Mouse (Mus musculus): ENCODE measurements around the gene Gtf3a. TPM values are rescaled to one million over a fixed set of nuclear protein-coding genes. Genes with fewer than 3 reads are reported as not detected.

Gene Gtf3a
- total RNA-seq (2021) (10 to 100 TPM; 18.4 to 19.2 TPM), polyA plus RNA-seq (2012; rRNA removed) (19.2 and 23.0 TPM in 2 replicates)
- long read RNA-seq, transcript Gtf3a-204 (9 exons, 1,298 nt), result major isoform, 15 of 17 reads
- long read RNA-seq, partial matches to known transcripts, result 0 of 17 reads
- long read RNA-seq, other reads (novel, unspliced or antisense), result 1 of 17 reads

- Histone ChIP-seq H3K9ac (ENCODE audit: low read depth, low read length) (peak within 1 kb of the TSS; percentile 95), H3K4me3 (peak within 1 kb of the TSS; percentile 69), H3K36me3 (ENCODE audit: control insufficient read depth, insufficient read depth, low read length) (no peaks in the 10 kb centered on the region), H3K27ac (peak within 1 kb of the TSS; percentile 84), H3K79me2 (replicated peaks; ENCODE audit: control insufficient read depth, insufficient read depth, low read length) (peaks cover 2% of the 10 kb centered on the region), H3K4me1 (ENCODE audit: control insufficient read depth, insufficient read depth, low read length) (peaks cover 4% of the 10 kb centered on the region), H3K27me3 (ENCODE audit: control insufficient read depth, insufficient read depth, low read length) (no peaks in the 10 kb centered on the region)
- TF ChIP-seq POLR2A (IDR thresholded peaks at IDR 0.05; ENCODE audit: insufficient read depth, low read depth, low read length) (peak; percentile 96; the same call in 1 of the 2 replicates), CTCF (IDR thresholded peaks at IDR 0.05) (no peak)
- under 1% methylated on average over 58 of the region's 62 CpGs for WGBS
- intact Hi-C loops (cut with DNase I), result loop anchor here (1.0 kb wide), 1 partner anchor 15 kb away; the partner anchor contains the start of gene Mtif3
- DNase-seq, result peak; percentile 81 to 86
These were observed at the start of gene Gtf3a for GRCm38 (mm10) chr5:146948508-146949088. Gene Gtf3a, plus strand, starts transcription at chr5:146948657.

GRCm38 (mm10) chr5:146900331-146900730 is 48.1 kb upstream of the Gtf3a start:
- Histone ChIP-seq H3K79me2 (replicated peaks; ENCODE audit: control insufficient read depth, insufficient read depth, low read length) (no peaks in the 10 kb centered on the region), H3K36me3 (ENCODE audit: control insufficient read depth, insufficient read depth, low read length) (no peaks in the 10 kb centered on the region), H3K4me1 (ENCODE audit: control insufficient read depth, insufficient read depth, low read length) (no peaks in the 10 kb centered on the region), H3K27ac (no peak overlapping the region), H3K9ac (ENCODE audit: low read depth, low read length) (no peak overlapping the region), H3K27me3 (ENCODE audit: control insufficient read depth, insufficient read depth, low read length) (no peaks in the 10 kb centered on the region), H3K4me3 (no peak overlapping the region)
- 28% methylated on average over 7 of the region's 7 CpGs for WGBS
- DNase-seq, result peak; percentile 28 to 30
- intact Hi-C loops (cut with DNase I), result loop anchor here (5.0 kb wide), 1 partner anchor 68 kb away; the partner anchor contains the start of gene Rpl21
- no peak for TF ChIP-seq CTCF (IDR thresholded peaks at IDR 0.05)
- TF ChIP-seq EP300 (IDR thresholded peaks at IDR 0.05; ENCODE audit: insufficient read depth, low read depth, low read length), result no peak
- TF ChIP-seq POLR2A (IDR thresholded peaks at IDR 0.05; ENCODE audit: insufficient read depth, low read depth, low read length), result no peak

- H3K36me3 ChIP-seq (ENCODE audit: control insufficient read depth, insufficient read depth, low read length), result no peaks in the 10 kb centered on the region
- H3K27me3 ChIP-seq (ENCODE audit: control insufficient read depth, insufficient read depth, low read length), result no peaks in the 10 kb centered on the region
- 74% methylated on average over 2 of the region's 2 CpGs for WGBS
- TF ChIP-seq CTCF (IDR thresholded peaks at IDR 0.05) (no peak), POLR2A (IDR thresholded peaks at IDR 0.05; ENCODE audit: insufficient read depth, low read depth, low read length) (no peak), EP300 (IDR thresholded peaks at IDR 0.05; ENCODE audit: insufficient read depth, low read depth, low read length) (no peak)
- no peak for DNase-seq
- intact Hi-C loops (cut with DNase I), result loop anchor here (5.0 kb wide), 1 partner anchor 69 kb away; the partner anchor contains the start of gene Rpl21
- no peak overlapping the region for H3K27ac ChIP-seq
- H3K4me3 ChIP-seq, result no peak overlapping the region
- H3K9ac ChIP-seq (ENCODE audit: low read depth, low read length), result no peak overlapping the region
- no peaks in the 10 kb centered on the region for H3K79me2 ChIP-seq (replicated peaks; ENCODE audit: control insufficient read depth, insufficient read depth, low read length)
- H3K4me1 ChIP-seq (ENCODE audit: control insufficient read depth, insufficient read depth, low read length), result no peaks in the 10 kb centered on the region; the same call in 1 of the 2 replicates
These were observed 47.0 kb upstream of the Gtf3a start for GRCm38 (mm10) chr5:146901501-146901900.

GRCm38 (mm10) chr5:146904404-146904803 is 44.1 kb upstream of the Gtf3a start:
- H3K27ac ChIP-seq, result no peak overlapping the region
- H3K4me1 ChIP-seq (ENCODE audit: control insufficient read depth, insufficient read depth, low read length), result no peaks in the 10 kb centered on the region; the same call in none of the 2 replicates
- no peak overlapping the region for H3K4me3 ChIP-seq
- WGBS, result 21% methylated on average over 8 of the region's 8 CpGs
- H3K27me3 ChIP-seq (ENCODE audit: control insufficient read depth, insufficient read depth, low read length), result no peaks in the 10 kb centered on the region
- peak; percentile 67 to 77 for DNase-seq
- H3K36me3 ChIP-seq (ENCODE audit: control insufficient read depth, insufficient read depth, low read length), result no peaks in the 10 kb centered on the region
- no peaks in the 10 kb centered on the region for H3K79me2 ChIP-seq (replicated peaks; ENCODE audit: control insufficient read depth, insufficient read depth, low read length)
- H3K9ac ChIP-seq (ENCODE audit: low read depth, low read length), result no peak overlapping the region
- intact Hi-C loops (cut with DNase I), result loop anchor here (1.0 to 5.0 kb wide), 3 partner anchors 72 to 229 kb away; partner anchors contain the start of gene Rpl21
- peak; percentile 54; the same call in 1 of the 2 replicates for TF ChIP-seq EP300 (IDR thresholded peaks at IDR 0.05; ENCODE audit: insufficient read depth, low read depth, low read length)
- TF ChIP-seq CTCF (IDR thresholded peaks at IDR 0.05), result peak; percentile 88
- no peak for TF ChIP-seq POLR2A (IDR thresholded peaks at IDR 0.05; ENCODE audit: insufficient read depth, low read depth, low read length)

GRCm38 (mm10) chr5:146905486-146906172 is 42.8 kb upstream of the Gtf3a start:
- H3K79me2 ChIP-seq (replicated peaks; ENCODE audit: control insufficient read depth, insufficient read depth, low read length), result no peaks in the 10 kb centered on the region
- no peaks in the 10 kb centered on the region; the same call in none of the 2 replicates for H3K4me1 ChIP-seq (ENCODE audit: control insufficient read depth, insufficient read depth, low read length)
- WGBS, result 22% methylated on average over 14 of the region's 14 CpGs
- intact Hi-C loops (cut with DNase I), result loop anchor here (5.0 kb wide), 1 partner anchor 58 kb away; the partner anchor contains the start of gene Rasl11a
- no peak overlapping the region for H3K9ac ChIP-seq (ENCODE audit: low read depth, low read length)
- no peak overlapping the region for H3K4me3 ChIP-seq
- H3K36me3 ChIP-seq (ENCODE audit: control insufficient read depth, insufficient read depth, low read length), result no peaks in the 10 kb centered on the region
- DNase-seq, result peak; percentile 51 to 84
- no peaks in the 10 kb centered on the region for H3K27me3 ChIP-seq (ENCODE audit: control insufficient read depth, insufficient read depth, low read length)
- H3K27ac ChIP-seq, result no peak overlapping the region
- TF ChIP-seq EP300 (IDR thresholded peaks at IDR 0.05; ENCODE audit: insufficient read depth, low read depth, low read length), result peak; percentile 69; the same call in 1 of the 2 replicates
- TF ChIP-seq POLR2A (IDR thresholded peaks at IDR 0.05; ENCODE audit: insufficient read depth, low read depth, low read length), result no peak
- TF ChIP-seq CTCF (IDR thresholded peaks at IDR 0.05), result peak; percentile 85

All from heart, adult 2 months (tissue).